Mouse (Mus musculus): Measurements from ENCODE around the gene Cnrip1. TPM values are rescaled to one million over a fixed set of nuclear protein-coding genes. Genes with fewer than 3 reads are reported as not detected.
"Not testable (repeated sequence)": the region's sequence is repeated elsewhere in the genome, so short reads cannot be mapped to it uniquely, and the experiment has no call there.

Cnrip1 gene
- polyA plus RNA-seq, 1 experiment from 2014 or later, result 234 TPM

DNA sequence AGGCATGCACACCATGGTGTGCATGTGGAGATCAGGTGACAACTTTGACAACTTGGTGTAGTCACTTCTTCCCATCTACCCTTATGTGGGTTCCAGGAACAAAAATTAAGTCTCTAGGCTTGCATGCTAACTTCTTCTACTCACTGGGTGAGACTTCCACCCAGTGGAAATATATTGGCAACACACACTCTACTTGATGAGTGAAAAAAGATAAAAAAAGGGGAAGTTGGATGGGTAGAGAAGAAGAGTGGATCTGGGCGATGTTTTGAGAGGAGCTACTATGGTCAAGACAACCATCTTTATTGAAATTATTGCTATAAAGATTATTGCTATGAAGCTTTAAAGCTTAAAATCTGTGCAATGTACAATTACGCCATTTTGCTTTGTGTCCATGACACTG, 18.0 kb downstream of the Cnrip1 start:
- H3K79me2 ChIP-seq (ENCODE audit: inconsistent target); H3K27ac ChIP-seq; H3K4me3 ChIP-seq (ENCODE audit: inconsistent target): not testable (repeated sequence)
- WGBS (ENCODE audit: missing documents), result 83% methylated on average over 2 of the region's 2 CpGs
- H3K36me3 ChIP-seq (ENCODE audit: inconsistent target), result peaks cover 13% of the 10 kb centered on the region; the same call in 1 of the 2 replicates

DNA sequence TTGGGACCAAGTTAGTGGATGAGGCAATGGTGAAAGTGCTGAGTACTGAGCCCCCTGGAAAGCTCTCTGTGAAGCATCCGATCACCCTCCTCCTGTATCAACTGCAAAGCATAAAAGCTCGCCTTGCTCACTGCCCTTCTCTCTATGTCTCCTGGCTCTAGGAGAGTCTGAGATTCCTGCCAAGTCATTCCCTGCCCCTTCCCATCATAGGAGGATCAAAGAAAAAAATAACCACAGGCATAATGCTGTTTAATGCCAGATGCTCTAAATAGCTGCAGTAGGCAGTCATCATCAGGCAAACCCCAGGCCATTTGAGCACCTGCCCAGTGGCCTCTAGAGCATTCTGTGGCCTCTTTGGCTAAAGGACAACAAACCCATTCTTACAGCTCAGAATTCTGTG, 24.3 kb downstream of the Cnrip1 start:
- Histone ChIP-seq H3K4me3 (ENCODE audit: inconsistent target) (no peak overlapping the region), H3K36me3 (ENCODE audit: inconsistent target) (peaks cover 27% of the 10 kb centered on the region), H3K79me2 (ENCODE audit: inconsistent target) (no peaks in the 10 kb centered on the region), H3K27ac (no peak overlapping the region)
- 97% methylated on average over 2 of the region's 2 CpGs for WGBS (ENCODE audit: missing documents)

DNA sequence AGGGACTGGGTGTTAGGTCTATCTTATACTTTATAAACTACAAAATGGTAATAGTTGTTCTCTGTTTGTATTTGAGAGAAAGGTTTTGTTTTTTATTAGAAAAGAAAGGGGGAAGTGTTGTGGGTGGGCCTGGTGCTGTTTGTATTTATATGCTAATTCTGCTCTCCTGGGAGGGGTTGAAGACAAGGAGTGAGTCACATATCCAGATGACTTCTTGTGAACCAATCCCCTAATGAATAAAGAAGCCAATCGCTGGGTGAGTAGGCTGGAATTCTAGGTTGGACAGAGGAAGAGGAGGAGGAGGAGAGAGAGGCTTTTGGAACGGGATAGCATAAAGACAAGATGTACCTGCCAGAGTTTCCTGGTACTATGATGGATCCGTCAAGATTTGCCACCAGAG, 30.7 kb downstream of the Cnrip1 start:
- Histone ChIP-seq H3K79me2 (ENCODE audit: inconsistent target) (no peaks in the 10 kb centered on the region), H3K27ac (no peak overlapping the region), H3K4me3 (ENCODE audit: inconsistent target) (no peak overlapping the region), H3K36me3 (ENCODE audit: inconsistent target) (peaks cover 14% of the 10 kb centered on the region; the same call in 1 of the 2 replicates)
- WGBS (ENCODE audit: missing documents), result 92% methylated on average over 3 of the region's 3 CpGs

DNA sequence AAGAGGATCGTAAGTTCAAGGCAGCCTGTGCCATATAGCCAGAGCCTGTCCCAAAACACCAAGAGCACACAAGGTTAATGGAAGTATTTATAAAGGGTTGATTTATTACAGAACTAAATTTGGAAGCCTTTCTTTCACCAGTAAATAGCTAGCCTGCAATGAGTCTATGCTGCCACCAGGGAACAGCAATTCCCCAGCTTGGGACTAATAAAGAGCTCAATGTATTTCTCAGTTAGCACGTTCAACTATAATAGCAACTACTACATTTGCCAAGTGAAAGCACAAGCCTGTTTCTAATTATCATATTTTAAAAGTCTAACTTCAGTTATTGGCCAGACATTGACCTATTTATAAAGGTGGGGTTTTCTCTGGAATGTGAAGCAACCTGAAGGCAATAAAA, 31.6 kb downstream of the Cnrip1 start:
- Histone ChIP-seq H3K79me2 (ENCODE audit: inconsistent target) (no peaks in the 10 kb centered on the region), H3K4me3 (ENCODE audit: inconsistent target) (no peak overlapping the region), H3K27ac (no peak overlapping the region), H3K36me3 (ENCODE audit: inconsistent target) (peaks cover 12% of the 10 kb centered on the region; the same call in 1 of the 2 replicates)
- WGBS (ENCODE audit: missing documents), result 60% methylated on average over 2 of the region's 2 CpGs

DNA sequence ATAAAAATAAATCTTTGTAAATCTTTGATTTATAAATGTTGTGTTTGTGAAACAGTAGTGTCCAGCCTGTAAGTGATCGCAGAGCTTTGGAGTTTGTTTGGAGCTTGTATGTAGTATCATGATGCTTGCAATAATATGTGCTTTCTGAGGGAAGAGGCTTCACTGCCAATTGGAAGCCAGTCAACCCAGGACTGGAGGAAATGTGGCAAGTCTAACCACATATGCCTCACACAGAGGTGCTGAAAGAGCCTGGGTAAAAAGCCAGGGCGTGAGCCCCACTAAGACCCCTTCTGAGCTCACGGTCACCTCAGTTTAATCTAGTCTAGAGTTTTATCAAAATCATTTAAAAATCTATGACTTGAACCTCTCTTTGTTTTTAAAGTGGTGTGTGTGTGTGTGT, 32.1 kb downstream of the Cnrip1 start:
- no peaks in the 10 kb centered on the region for H3K79me2 ChIP-seq (ENCODE audit: inconsistent target)
- no peak overlapping the region for H3K4me3 ChIP-seq (ENCODE audit: inconsistent target)
- H3K36me3 ChIP-seq (ENCODE audit: inconsistent target), result peaks cover 7% of the 10 kb centered on the region; the same call in 1 of the 2 replicates
- no peak overlapping the region for H3K27ac ChIP-seq
- WGBS (ENCODE audit: missing documents), result 90% methylated on average over 1 of the region's 3 CpGs

DNA sequence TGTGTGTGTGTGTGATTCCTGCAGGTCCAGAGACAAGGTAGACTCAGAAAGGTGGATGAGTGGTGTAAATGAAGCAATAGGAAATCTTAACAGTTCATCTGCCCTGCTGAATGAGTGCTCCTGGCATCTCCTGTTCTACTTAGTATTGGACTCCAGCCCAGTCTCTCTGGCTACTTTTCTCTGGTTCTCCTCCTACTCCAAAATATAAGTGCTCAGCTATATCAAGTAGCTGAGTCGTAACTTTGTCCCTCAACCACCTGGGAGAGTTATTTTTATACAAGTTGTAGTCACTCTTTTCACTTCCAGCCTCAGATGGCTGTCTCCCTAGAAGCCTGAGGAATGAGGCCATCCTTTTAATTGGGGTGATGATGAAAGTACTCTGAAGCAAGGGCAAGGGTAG, 32.5 kb downstream of the Cnrip1 start:
- WGBS (ENCODE audit: missing documents), result 70% methylated on average over 1 of the region's 1 CpGs
- no peak overlapping the region for H3K27ac ChIP-seq
- H3K79me2 ChIP-seq (ENCODE audit: inconsistent target), result no peaks in the 10 kb centered on the region
- no peak overlapping the region for H3K4me3 ChIP-seq (ENCODE audit: inconsistent target)
- 0 out of 2 replicates have a peak, but pooled peaks cover 3% of the 10 kb centered on the region for H3K36me3 ChIP-seq (ENCODE audit: inconsistent target)

DNA sequence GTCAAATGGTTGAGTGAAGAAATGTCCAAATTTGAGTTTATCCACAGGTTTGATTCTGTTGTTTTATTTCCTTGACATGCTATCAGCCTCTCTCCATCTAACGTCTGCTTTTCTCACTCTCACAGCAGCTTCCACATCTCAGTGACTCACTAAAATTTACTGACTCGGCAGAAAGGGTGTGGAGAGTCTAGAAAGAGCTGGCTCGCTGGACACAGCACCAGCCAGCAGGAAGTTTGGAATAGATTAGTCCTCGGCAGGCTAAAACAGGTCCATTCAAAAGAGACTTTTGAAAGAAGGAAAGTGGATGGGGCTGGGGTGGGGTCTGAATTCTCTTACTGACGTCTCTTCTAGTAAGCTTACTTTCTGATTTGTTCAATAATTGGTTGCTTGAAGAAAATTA, 34.7 kb downstream of the Cnrip1 start:
- no peak overlapping the region for H3K4me3 ChIP-seq (ENCODE audit: inconsistent target)
- WGBS (ENCODE audit: missing documents), result 33% methylated on average over 5 of the region's 5 CpGs
- no peaks in the 10 kb centered on the region for H3K79me2 ChIP-seq (ENCODE audit: inconsistent target)
- H3K36me3 ChIP-seq (ENCODE audit: inconsistent target), result no peaks in the 10 kb centered on the region
- no peak overlapping the region for H3K27ac ChIP-seq

DNA sequence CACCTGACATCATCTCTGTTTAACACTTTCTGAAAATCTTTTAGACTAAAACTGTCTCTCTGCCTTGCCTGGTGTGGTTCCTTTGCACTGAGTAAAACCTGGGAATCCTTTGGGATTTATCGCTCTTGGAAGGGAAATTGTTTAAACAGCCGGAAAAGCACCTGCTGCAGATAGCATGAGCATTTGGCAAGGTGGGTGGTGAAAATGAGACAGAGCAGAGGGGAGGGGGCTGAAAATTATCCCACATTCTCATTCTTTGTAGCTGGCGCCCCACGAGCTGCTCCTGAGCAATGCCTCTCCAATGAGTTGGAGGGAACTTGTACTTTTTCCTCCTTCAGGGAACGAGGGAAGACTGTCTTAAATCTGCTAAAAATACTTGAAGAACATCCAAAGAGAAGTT, 55.5 kb downstream of the Cnrip1 start:
- H3K36me3 ChIP-seq (ENCODE audit: inconsistent target), result no peaks in the 10 kb centered on the region
- H3K79me2 ChIP-seq (ENCODE audit: inconsistent target), result no peaks in the 10 kb centered on the region
- no peak overlapping the region for H3K4me3 ChIP-seq (ENCODE audit: inconsistent target)
- WGBS (ENCODE audit: missing documents), result 93% methylated on average over 5 of the region's 5 CpGs
- H3K27ac ChIP-seq, result no peak overlapping the region

DNA sequence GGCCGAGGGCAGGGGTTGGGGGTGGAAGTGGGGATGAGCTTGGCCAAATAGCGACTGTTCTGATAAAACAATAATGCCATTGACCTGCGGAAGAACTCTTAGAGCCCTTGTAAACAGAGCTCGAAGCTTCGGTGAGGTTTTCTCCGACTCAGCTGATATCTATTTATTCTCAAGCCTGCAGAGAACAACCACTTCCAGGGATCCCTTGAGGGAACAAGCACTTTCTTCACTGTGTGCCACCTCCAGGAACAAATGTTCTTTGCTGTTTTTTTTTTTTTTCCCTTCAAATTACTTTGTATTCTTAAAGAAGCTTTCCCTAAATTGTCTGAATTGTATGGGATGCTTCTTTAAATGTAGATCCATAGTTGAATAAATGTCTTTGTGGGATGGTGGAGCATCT, 56.0 kb downstream of the Cnrip1 start:
- Histone ChIP-seq H3K36me3 (ENCODE audit: inconsistent target) (no peaks in the 10 kb centered on the region), H3K79me2 (ENCODE audit: inconsistent target) (no peaks in the 10 kb centered on the region), H3K4me3 (ENCODE audit: inconsistent target) (no peak overlapping the region), H3K27ac (no peak overlapping the region)
- 88% methylated on average over 6 of the region's 6 CpGs for WGBS (ENCODE audit: missing documents)

DNA sequence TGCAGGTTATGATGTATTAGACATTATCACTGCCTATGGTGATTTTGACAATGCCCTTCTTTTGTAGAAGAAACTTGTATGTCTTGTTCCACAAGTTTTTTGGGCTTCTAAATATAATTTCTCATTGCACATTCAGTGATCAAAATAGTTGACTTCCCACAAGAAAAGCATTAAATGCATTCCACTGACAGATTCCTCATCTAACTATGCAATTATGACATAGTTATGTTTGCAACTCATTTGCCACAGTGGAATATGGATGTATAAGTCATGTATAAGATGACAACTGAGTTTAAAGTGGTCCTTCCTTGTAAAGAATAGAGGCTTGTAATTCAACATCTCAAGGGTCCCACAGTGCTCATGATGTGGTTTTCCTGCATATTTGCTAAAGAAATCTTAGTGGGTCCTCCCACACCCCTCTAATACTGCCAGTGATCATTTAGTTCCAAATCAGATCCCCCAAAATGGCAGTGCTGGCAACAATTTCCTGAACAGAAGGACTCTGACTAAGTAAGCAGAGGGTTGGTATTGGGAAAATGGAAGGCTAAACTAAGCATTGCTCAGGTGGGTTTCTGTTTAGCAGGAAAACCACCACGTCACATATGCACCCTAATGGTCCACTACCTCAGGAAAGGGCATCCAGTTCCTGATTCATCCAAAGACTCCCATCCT, 61.2 kb downstream of the Cnrip1 start:
- H3K36me3 ChIP-seq (ENCODE audit: inconsistent target), result no peaks in the 10 kb centered on the region
- H3K79me2 ChIP-seq (ENCODE audit: inconsistent target), result no peaks in the 10 kb centered on the region
- H3K4me3 ChIP-seq (ENCODE audit: inconsistent target), result no peak overlapping the region
- 80% methylated on average over 1 of the region's 1 CpGs for WGBS (ENCODE audit: missing documents)
- H3K27ac ChIP-seq, result no peak overlapping the region

DNA sequence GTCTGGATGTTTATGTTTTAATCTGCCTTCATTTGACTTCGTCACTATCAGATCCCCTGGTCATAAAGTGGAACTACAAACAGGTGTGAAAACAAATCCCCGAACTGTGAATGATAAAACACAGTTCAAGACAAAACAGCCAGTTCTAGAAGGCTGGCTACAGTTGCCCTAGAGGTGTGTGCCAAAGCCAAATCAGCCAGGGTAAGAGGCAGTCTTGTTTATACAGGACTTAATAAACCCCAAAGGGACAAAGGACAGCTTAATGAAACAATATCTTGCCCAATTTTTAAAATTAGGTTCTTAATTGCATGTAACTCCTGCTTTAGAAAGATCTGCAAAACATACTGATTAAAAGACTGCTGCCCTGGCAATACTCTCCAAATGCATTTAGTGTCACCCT, 75.0 kb downstream of the Cnrip1 start:
- WGBS (ENCODE audit: missing documents), result 78% methylated on average over 2 of the region's 2 CpGs
- no peak overlapping the region for H3K4me3 ChIP-seq (ENCODE audit: inconsistent target)
- no peaks in the 10 kb centered on the region for H3K36me3 ChIP-seq (ENCODE audit: inconsistent target)
- no peak overlapping the region for H3K27ac ChIP-seq
- H3K79me2 ChIP-seq (ENCODE audit: inconsistent target), result no peaks in the 10 kb centered on the region

Other genes with a start within 250 kb of the Cnrip1 start
- gene Fbxo48, start 100.2 kb upstream of the Cnrip1 start, polyA plus RNA-seq (2018), result 0.65 to 2.4 TPM (median 0.70 TPM) in 3 replicates
- gene Plek, start 795 bp downstream of the Cnrip1 start, polyA plus RNA-seq (2018), result 380 to 752 TPM (median 430 TPM) in 3 replicates
- 104 to 123 TPM (median 116 TPM) in 3 replicates for gene Ppp3r1, start 107.7 kb downstream of the Cnrip1 start, polyA plus RNA-seq (2018)
- 6.6 to 9.9 TPM (median 9.9 TPM) in 3 replicates for gene Wdr92, start 130.5 kb downstream of the Cnrip1 start, polyA plus RNA-seq (2018)
- gene Pno1, start 160.0 kb downstream of the Cnrip1 start, polyA plus RNA-seq (2018), result 41.0 to 99.3 TPM (median 53.7 TPM) in 3 replicates
- 28.2 to 74.3 TPM (median 57.3 TPM) in 3 replicates for gene C1d, start 206.0 kb downstream of the Cnrip1 start, polyA plus RNA-seq (2018)